8 mouse cellular contexts compared by ENCODE assay signal in genomic region chr7:67700846-67701245, GRCm38 (mm10). TPM values are rescaled to one million over a fixed set of nuclear protein-coding genes. Genes with fewer than 3 reads are reported as not detected.
DNase-seq lines count a peak whose midpoint lies in the region; ATAC-seq and TF ChIP-seq lines count a peak whose summit lies in the region.

No protein-coding gene starts in this region.

- no peak for TF ChIP-seq POLR2A in olfactory bulb, adult 2 months (IDR thresholded peaks at IDR 0.05; ENCODE audit: insufficient read depth, low read depth, low read length)

- no peak overlapping the region for H3K9ac ChIP-seq in heart, embryonic 16.5 days (ENCODE audit: low read length)
- no peak overlapping the region for H3K9ac ChIP-seq in liver, embryonic 12.5 days

- peak; percentile 16; the same call in 1 of the 2 replicates for TF ChIP-seq CTCF in olfactory bulb, adult 2 months (IDR thresholded peaks at IDR 0.05; ENCODE audit: insufficient read depth, low read depth, low read length)

- H3K4me3 ChIP-seq in heart, embryonic 16.5 days (ENCODE audit: low read length): no peak overlapping the region
- no peak overlapping the region for H3K4me3 ChIP-seq in liver, embryonic 12.5 days
- no peak overlapping the region for H3K4me3 ChIP-seq in olfactory bulb, adult 2 months (ENCODE audit: insufficient read depth, low read depth, low read length)

- no peak for DNase-seq in frontal cortex, postnatal 10 days (ENCODE audit: low spot score in 2 of 2)
- peak; percentile 21 for DNase-seq in CD4-positive helper T cell, adult 2 months (ENCODE audit: low read depth, low spot score)

- H3K27ac ChIP-seq in heart, embryonic 16.5 days (ENCODE audit: low read length): peak overlapping the region; percentile 60
- no peak overlapping the region for H3K27ac ChIP-seq in liver, embryonic 12.5 days
- no peak overlapping the region for H3K27ac ChIP-seq in olfactory bulb, adult 2 months (ENCODE audit: insufficient read depth, low read depth, low read length)

- peaks cover 6% of the 10 kb centered on the region for H3K36me3 ChIP-seq in heart, embryonic 16.5 days (ENCODE audit: control insufficient read depth, insufficient read depth)
- H3K36me3 ChIP-seq in liver, embryonic 12.5 days: peaks cover 6% of the 10 kb centered on the region; the same call in 1 of the 2 replicates

- H3K27me3 ChIP-seq in heart, embryonic 16.5 days (ENCODE audit: control insufficient read depth, insufficient read depth, low read length): no peaks in the 10 kb centered on the region
- no peaks in the 10 kb centered on the region for H3K27me3 ChIP-seq in liver, embryonic 12.5 days (replicated peaks)

- H3K4me1 ChIP-seq in heart, embryonic 16.5 days (ENCODE audit: control insufficient read depth, insufficient read depth, low read length): peaks cover 11% of the 10 kb centered on the region
- H3K4me1 ChIP-seq in liver, embryonic 12.5 days: 0 out of 2 replicates have a peak, but pooled peaks cover 5% of the 10 kb centered on the region
- H3K4me1 ChIP-seq in olfactory bulb, adult 2 months (ENCODE audit: control insufficient read depth, insufficient read depth, low read length): no peaks in the 10 kb centered on the region

- no peak overlapping the region for H3K4me2 ChIP-seq in heart, embryonic 16.5 days (ENCODE audit: low read depth, low read length)
- H3K4me2 ChIP-seq in liver, embryonic 12.5 days: no peak overlapping the region

- peak; percentile 81 for ATAC-seq in frontal cortex, adult (ENCODE audit: low TSS enrichment)
- ATAC-seq in common myeloid progenitor, adult 5-6 weeks (replicated peaks; ENCODE audit: low read depth, poor library complexity, severe bottlenecking): peak; percentile 79
- peak; percentile 32 for ATAC-seq in heart, embryonic 16.5 days (replicated peaks; ENCODE audit: extremely low read depth, insufficient read depth, low FRiP score)
- peak; percentile 61; the same call in 1 of the 2 replicates for ATAC-seq in liver, embryonic 12.5 days
- ATAC-seq in monocyte, adult 5-6 weeks (replicated peaks; ENCODE audit: insufficient number of reproducible peaks, low FRiP score, low TSS enrichment, poor library complexity, severe bottlenecking): no peak

- no peaks in the 10 kb centered on the region for H3K9me3 ChIP-seq in heart, embryonic 16.5 days (replicated peaks; ENCODE audit: control insufficient read depth, low read length)
- H3K9me3 ChIP-seq in liver, embryonic 12.5 days (replicated peaks): no peaks in the 10 kb centered on the region

RNA-seq across cellular contexts. Expression of gene Ttc23, which starts 53.6 kb away (rescaled TPM):
- total RNA-seq in common myeloid progenitor, adult 5-6 weeks (2017): 1.8 and 2.0 TPM in 2 replicates
- polyA plus RNA-seq in heart, embryonic 16.5 days (2015; fragmentation: Nextera tagmentation; extraction: Ambion mirVana): 17.5 and 18.1 TPM in 2 replicates
- polyA plus RNA-seq in liver, embryonic 12.5 days (2016; fragmentation: Nextera tagmentation; extraction: Ambion mirVana): 4.3 and 5.4 TPM in 2 replicates
- polyA plus RNA-seq in olfactory bulb, adult 2 months (2012; ENCODE audit: insufficient read depth, insufficient read length, low replicate concordance, missing spikeins): not detected in 2 replicates
- total RNA-seq in monocyte, adult 5-6 weeks (2017): 5.6 to 12.5 TPM (median 6.6 TPM) in 3 replicates

RNA-seq across cellular contexts. Expression of gene Lrrc28, which starts 55.8 kb away (rescaled TPM):
- 21.5 and 24.9 TPM in 2 replicates for total RNA-seq in common myeloid progenitor, adult 5-6 weeks (2017)
- 10.8 and 13.0 TPM in 2 replicates for polyA plus RNA-seq in heart, embryonic 16.5 days (2015; fragmentation: Nextera tagmentation; extraction: Ambion mirVana)
- polyA plus RNA-seq in liver, embryonic 12.5 days (2016; fragmentation: Nextera tagmentation; extraction: Ambion mirVana): 10.3 and 11.7 TPM in 2 replicates
- not detected in 2 replicates for polyA plus RNA-seq in olfactory bulb, adult 2 months (2012; ENCODE audit: insufficient read depth, insufficient read length, low replicate concordance, missing spikeins)
- 7.1 to 15.5 TPM (median 11.9 TPM) in 3 replicates for total RNA-seq in monocyte, adult 5-6 weeks (2017)

RNA-seq across cellular contexts. Expression of gene Synm, which starts 58.7 kb away (rescaled TPM):
- total RNA-seq in common myeloid progenitor, adult 5-6 weeks (2017): 0.44 and 1.3 TPM in 2 replicates
- 3.3 and 3.8 TPM in 2 replicates for polyA plus RNA-seq in heart, embryonic 16.5 days (2015; fragmentation: Nextera tagmentation; extraction: Ambion mirVana)
- 0.13 and 0.17 TPM in 2 replicates for polyA plus RNA-seq in liver, embryonic 12.5 days (2016; fragmentation: Nextera tagmentation; extraction: Ambion mirVana)
- not detected in 2 replicates for polyA plus RNA-seq in olfactory bulb, adult 2 months (2012; ENCODE audit: insufficient read depth, insufficient read length, low replicate concordance, missing spikeins)
- 0.53 TPM in 1 of 3 replicates, not detected in the others for total RNA-seq in monocyte, adult 5-6 weeks (2017)

Comparison
In these comparisons a context has a peak if more than half of its experiments do, and no peak if none do; other contexts are left out.
1. RNA of gene Lrrc28, which starts 55.8 kb away (polyA plus RNA-seq): 10.8 to 13.0 TPM in heart, embryonic 16.5 days and 10.3 to 11.7 TPM in liver, embryonic 12.5 days; not detected in olfactory bulb, adult 2 months; every median in the first group is over 10 times any median in the second.